Mouse (Mus musculus) frontal cortex, postnatal 25 days (tissue): ENCODE measurements around the gene Diaph3.
"Not testable (repeated sequence)": the region's sequence is repeated elsewhere in the genome, so short reads cannot be mapped to it uniquely, and the experiment has no call there.

Source experiments
- DNase-seq, 2 experiments: peaks; one replicate each; pipeline ENCODE4 v3.0.0; 2022; ENCODE audit warnings: low spot score in 2 of 2

Gene Diaph3

DNA sequence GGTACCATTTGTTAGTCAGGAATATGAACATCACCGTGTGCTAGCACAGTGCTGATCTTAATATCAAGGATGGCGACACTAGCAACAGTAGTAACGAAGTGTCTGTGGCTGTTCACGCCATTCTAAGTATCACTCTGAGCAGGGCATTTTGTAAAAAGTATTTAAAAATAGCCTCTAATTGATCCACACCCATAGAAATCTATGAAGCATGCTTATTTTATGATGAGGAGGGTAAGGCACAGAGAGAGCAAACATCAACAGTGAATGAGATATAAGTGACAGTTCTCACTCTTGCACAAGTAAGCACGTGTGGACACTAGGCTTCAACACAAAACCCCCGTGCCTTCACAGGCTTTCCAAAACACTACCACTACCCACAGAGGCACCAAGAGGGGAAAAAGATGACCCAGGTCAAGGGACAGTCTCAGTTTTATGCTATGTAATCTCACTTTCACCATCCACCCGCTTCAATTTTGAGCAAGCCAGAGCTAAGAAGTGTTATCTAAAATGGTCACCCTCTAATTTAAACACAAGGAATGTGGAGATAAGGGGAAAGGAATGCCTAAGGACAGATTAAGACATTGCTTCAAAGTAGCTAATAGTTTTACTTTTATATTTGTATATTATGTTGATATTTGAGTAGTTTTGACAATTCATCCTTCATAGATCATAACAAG lies 399.0 kb downstream of the Diaph3 start:
- DNase-seq = no peak

GRCm38 (mm10) chr14:86738916-86739315 lies 402.1 kb downstream of the Diaph3 start:
- no peak for DNase-seq

DNA sequence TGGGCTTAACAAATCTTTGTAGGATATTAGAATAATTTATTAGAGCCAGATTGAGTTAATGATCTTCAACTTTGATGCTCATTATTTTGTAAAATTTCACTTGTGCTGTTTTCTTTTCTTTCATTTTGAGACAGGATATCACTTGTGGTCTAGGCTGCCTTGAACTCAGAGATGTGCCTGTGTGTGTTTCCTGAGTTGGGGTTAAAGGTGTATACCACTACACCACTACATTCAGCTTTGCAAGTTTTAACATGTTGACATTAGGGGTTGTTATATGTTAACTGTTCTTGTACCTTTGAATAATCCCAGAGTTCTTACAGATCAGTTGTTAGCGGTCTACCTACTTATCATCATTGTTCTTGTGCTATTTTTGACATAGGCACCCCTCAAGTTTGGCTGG lies 404.4 kb downstream of the Diaph3 start:
- no peak for DNase-seq

GRCm38 (mm10) chr14:86731300-86731699 lies 409.7 kb downstream of the Diaph3 start:
- no peak for DNase-seq

GRCm38 (mm10) chr14:86729617-86730098 lies 411.4 kb downstream of the Diaph3 start:
- DNase-seq = no peak

GRCm38 (mm10) chr14:86727538-86728045 lies 413.4 kb downstream of the Diaph3 start:
- DNase-seq = no peak

GRCm38 (mm10) chr14:86721768-86722167 lies 419.3 kb downstream of the Diaph3 start:
- DNase-seq = no peak

- no peak for DNase-seq
Observed at GRCm38 (mm10) chr14:86721082-86721481, 420.0 kb downstream of the Diaph3 start.

DNA sequence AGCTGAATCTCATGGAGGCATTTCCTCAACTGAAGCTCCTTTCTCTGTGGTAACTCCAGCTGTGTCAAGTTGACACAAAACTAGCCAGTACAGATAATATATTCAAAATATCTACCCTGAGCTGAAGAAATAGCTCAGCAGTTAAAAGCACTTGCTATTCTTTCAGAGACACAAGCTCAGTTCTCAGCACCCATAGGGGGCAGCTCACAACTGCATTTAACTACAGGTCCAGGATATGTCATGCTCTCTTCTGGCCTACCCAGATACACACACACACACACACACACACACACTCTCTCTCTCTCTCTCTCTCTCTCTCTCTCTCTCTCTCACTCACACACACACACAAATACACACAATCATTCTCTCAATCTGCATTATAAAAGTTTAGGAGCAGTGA lies 420.6 kb downstream of the Diaph3 start:
- not testable (repeated sequence) for DNase-seq

GRCm38 (mm10) chr14:86714088-86714690 lies 426.8 kb downstream of the Diaph3 start:
- no peak for DNase-seq

GRCm38 (mm10) chr14:86704080-86704479 lies 437.0 kb downstream of the Diaph3 start:
- no peak for DNase-seq

GRCm38 (mm10) chr14:86701145-86701544 lies 439.9 kb downstream of the Diaph3 start:
- DNase-seq = no peak

DNA sequence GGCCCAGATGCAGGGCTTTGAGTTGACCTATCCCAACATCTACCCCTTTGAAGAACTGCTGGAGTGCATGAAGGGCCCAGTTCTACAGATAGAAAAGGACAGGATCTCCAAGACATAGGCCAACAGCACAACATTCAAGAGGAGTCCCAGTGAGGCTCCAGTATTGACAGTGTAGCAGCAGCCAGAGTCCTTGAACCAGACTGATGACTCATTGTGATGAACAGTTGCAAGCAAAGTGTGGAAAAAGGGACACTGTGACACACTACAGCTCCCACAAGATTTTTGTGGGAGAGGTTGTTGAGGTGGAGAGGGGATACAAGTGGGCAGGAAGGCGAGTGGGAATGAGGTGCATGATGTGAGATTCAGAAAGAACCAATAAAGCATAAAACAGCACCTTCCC lies 443.1 kb downstream of the Diaph3 start:
- no peak for DNase-seq

- no peak for DNase-seq
Observed at GRCm38 (mm10) chr14:86692714-86693113, 448.3 kb downstream of the Diaph3 start.

GRCm38 (mm10) chr14:86691298-86691697 lies 449.7 kb downstream of the Diaph3 start:
- no peak for DNase-seq

DNA sequence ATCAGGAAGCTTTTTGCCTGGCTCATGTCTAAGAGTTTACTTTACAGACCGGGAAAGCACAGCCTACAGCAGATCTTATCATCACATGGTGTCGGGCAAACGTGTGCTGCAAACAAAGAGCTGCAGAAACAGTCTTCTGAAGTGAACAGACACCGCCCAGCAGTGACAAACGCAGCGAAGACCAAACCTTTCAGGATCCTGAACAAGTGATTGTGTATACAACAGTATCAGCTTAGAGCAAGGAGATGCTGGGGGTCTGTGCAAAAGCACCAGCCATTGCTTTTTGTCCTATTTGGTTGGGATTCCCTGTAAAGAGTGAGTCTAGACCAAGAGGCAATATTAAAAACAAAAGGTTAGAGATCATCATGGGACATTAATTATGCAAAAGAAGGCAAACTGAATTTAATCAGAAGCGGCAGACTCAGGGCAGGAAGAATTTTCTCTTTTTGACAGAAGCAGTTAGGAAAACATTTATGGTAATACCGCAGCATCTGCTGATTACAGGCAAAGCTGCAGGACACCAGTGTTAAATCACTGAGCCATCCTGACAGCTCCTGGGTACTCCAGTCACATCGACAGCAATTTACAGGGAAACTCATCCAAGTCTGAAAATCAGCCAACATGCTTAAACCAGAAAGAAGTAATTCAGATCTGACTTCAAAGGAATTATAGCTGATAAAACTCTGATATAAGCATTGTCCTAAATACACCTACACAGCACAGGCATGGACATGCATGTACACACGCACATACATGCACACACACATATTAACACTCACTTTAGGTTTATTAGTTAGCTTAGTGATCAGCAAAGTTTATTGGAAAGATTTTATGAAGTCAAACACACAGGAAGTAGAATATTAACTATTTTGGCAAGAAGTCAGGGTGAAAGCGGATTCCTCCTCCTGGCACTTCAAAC lies 456.2 kb downstream of the Diaph3 start:
- DNase-seq = no peak

DNA sequence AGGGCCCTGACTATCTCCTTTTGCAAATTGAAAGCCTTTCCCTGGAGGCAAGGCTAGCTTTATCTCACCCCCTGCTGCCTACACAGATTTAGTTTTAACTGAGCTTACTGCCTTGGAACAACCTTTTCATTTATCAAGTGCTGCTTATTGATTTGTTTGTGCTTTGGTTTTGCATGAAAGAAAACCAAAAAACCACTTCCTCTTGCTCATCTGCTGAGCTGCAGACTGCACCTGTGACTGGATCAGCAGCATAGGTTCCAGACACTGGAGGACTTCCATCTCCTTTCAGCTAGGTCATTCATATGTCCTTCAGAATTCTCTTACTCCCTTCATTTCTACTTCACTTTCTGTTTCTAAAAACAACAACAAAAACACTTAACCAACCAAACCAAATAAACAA lies 459.1 kb downstream of the Diaph3 start:
- DNase-seq = no peak

- no peak for DNase-seq
Observed at GRCm38 (mm10) chr14:86678992-86679391, 462.0 kb downstream of the Diaph3 start.

- no peak for DNase-seq
Observed at GRCm38 (mm10) chr14:86678179-86678780, 462.8 kb downstream of the Diaph3 start.

- DNase-seq = no peak
Observed at GRCm38 (mm10) chr14:86677015-86677414, 464.0 kb downstream of the Diaph3 start.

GRCm38 (mm10) chr14:86675314-86675713 lies 465.7 kb downstream of the Diaph3 start:
- DNase-seq = no peak

DNA sequence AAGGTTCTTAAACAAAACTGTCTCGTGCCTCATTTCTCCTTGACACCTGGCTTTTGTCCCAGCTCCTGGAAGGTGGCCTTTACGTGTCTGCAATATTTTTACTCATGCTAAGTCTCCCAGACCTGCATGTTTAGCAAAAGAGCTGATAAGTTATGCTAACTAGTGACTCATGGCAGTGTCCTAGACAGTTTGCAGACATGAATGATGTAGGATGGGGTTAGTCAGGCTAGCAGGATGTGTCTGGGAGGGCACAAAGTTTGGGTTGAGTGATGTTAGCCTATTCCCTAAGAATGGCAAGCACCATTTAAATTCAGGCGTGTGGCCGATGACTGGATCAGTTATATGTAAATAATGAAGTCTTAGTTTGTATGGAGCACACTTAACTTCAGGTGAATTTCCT lies 478.2 kb downstream of the Diaph3 start:
- no peak for DNase-seq
